Mouse (Mus musculus) urinary bladder, postnatal 36 days (tissue): ENCODE measurements at regions not wholly inside any gene's neighbourhood (a gene's known extent, or its start where the extent isn't known, plus 50 kb on each side); places are given as distances from the start of the nearest gene placed in this dataset.

Experiments
- DNase-seq, 2 experiments: peaks; one replicate each; pipeline ENCODE4 v3.0.0; 2022; ENCODE audit warnings: low spot score in 2 of 2, mixed read lengths in 1 of 2

DNA sequence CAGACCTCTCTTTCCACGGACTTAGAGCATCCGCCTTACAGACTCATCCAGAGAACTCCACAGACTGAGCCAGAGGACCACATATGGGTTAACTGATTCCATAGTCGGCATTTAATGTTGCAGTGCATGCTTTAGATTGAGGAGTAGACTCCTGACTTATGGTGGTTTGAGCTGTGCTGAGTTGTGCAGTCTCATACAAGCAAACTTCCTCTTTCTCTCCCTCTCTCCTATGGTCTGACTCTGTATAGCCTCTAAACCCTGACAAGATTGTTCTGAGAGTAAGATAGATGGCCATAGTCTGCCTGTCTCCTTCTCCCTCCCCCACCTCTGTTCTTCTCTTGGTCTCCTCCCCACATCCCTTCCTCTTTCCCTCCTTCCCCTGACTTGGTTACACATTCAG is 616.0 kb downstream of the Ryr2 start:
- DNase-seq = no peak

GRCm38 (mm10) chr13:11483142-11483541 is 623.6 kb downstream of the Ryr2 start:
- DNase-seq = no peak

DNA sequence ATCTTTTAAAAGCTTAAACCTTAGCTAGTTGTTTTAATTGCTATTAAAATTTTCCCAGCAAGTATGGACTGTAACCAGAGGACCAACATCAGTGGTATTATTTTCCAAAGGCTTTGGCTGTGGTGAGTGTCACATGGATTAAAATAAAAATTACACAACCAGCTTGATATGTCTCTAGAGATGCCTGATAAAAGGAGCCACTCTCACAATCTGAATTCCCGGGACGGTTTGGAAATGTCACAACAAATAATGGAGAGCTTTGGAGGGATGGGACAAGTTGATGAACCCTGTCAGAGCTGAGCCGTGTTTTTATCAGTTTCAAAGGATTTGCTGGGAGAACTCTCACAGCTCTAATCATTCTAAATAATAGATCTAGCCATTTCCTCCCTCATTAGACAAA is 624.0 kb downstream of the Ryr2 start:
- DNase-seq = no peak

- no peak for DNase-seq
These were observed 646.5 kb downstream of the Ryr2 start for GRCm38 (mm10) chr13:11460251-11460650.

DNA sequence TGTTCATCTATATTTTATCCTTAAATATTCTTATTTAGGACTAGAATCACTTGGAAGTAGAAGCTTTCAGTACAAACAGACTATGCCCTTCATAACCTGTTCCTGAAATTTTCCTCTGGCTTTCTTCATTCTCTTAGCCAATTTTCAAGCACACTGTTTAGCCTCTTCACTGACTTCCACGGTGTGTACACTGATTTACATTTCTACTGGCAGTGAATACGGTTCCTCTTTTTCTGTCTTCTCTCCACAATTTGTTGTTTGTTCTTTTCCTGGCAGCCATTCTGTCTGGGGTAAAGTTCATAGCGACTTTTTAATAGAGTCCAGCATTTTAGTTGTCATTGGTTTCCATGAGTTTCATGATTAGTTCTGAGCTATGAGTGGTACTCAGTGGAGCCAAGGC is 651.6 kb downstream of the Ryr2 start:
- DNase-seq = no peak

GRCm38 (mm10) chr13:11452448-11452847 is 654.3 kb downstream of the Ryr2 start:
- DNase-seq = no peak

GRCm38 (mm10) chr13:11432465-11433339 is 674.0 kb downstream of the Ryr2 start:
- peak in 1 of 2 experiments; percentile 5 for DNase-seq

DNA sequence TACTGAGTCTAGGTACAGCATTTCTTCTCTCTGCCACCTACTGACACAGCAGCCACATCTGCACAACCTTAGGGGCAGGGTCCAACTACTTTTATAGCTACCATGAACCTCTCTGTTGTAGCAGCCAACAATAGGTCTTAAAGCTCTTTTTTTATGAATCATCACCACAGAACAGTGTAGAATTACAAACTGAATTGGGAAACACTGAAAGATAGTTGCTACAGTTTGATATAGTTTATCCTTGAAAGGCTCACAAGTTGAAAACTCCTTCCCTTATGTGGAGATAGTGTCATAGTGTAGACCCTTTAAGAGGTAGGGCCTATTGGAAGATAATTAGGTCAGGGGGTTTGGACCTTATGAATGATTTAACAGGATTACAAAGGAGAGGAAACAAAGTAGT is 679.9 kb downstream of the Ryr2 start:
- no peak for DNase-seq

- no peak for DNase-seq
These were observed 714.7 kb downstream of the Ryr2 start for GRCm38 (mm10) chr13:11392027-11392426.

GRCm38 (mm10) chr13:11375452-11375851 is 731.3 kb downstream of the Ryr2 start:
- DNase-seq = no peak

DNA sequence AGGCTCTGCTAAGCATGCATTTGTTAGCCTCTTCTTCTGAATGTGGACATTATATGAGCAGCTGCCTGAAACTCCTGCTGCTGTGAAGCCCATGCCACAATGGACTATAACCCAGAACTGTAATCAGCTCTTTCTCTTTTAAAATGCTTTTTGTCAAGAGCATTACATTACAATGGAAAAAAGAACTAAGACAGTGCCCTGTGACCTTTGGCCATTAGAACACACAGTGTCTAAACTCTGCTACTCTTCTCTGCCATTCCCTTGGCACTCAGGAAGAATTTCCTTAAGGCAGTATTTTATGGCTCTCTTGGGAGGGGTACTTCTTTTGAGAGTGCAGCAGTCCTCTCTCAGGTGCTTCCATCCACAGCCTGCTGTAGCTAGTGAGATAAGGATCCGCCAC is 737.3 kb downstream of the Ryr2 start:
- DNase-seq = no peak

- no peak for DNase-seq
These were observed 743.9 kb downstream of the Ryr2 start for GRCm38 (mm10) chr13:11362872-11363271.

DNA sequence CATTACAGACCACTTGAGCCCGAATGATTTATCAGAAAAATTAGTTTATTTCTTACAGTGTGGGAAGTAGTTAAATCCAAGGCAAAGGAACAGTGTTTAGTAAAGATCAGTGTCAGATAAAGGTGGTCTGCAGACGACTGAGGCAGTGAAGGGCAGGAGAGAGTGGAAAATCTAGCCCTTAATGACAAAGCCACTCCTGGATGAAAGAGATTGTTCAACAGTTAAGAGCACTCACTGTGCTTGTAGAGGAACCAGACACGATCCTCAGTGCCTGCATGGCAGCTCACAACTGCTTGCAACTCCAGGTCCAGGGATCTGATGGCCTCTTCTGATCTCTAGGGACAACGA is 758.3 kb downstream of the Ryr2 start:
- DNase-seq = no peak

DNA sequence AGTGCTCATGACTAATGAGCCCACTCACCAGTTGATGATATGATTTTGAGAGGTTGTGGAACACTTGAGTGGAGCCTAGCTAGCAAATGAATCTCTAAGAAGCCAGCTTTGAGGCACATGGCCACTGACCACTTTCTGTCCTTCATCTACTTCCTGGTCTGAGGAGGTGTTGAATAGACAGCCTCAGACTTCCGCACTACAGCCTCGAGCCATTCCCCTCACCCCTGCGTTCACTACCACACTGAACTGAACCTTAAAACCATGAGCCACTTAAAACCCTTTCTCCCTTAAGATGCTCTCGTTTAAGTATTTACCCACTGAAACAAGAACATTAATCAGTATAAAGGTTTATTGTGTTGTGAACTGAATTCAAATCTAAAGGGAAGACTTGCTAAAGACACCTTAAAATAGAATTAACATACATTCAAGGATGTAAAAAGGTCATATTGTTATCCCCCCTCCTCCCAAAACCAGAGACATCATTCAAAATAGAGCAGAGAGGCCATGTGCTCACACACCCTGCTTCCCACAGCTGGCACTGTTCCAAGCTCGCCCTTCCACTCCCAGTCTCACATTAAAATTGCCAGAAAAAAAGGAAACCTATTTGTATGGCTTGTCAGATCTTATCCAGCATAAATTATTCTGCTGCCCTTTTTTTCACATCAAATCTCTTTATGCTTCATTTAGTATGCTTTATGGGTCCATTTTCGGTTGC is 758.8 kb downstream of the Ryr2 start:
- no peak for DNase-seq

GRCm38 (mm10) chr13:11344500-11344899 is 762.2 kb downstream of the Ryr2 start:
- DNase-seq = no peak

- DNase-seq = peak in 1 of 2 experiments; percentile 3
These were observed 768.5 kb downstream of the Ryr2 start for GRCm38 (mm10) chr13:11338297-11338616.

DNA sequence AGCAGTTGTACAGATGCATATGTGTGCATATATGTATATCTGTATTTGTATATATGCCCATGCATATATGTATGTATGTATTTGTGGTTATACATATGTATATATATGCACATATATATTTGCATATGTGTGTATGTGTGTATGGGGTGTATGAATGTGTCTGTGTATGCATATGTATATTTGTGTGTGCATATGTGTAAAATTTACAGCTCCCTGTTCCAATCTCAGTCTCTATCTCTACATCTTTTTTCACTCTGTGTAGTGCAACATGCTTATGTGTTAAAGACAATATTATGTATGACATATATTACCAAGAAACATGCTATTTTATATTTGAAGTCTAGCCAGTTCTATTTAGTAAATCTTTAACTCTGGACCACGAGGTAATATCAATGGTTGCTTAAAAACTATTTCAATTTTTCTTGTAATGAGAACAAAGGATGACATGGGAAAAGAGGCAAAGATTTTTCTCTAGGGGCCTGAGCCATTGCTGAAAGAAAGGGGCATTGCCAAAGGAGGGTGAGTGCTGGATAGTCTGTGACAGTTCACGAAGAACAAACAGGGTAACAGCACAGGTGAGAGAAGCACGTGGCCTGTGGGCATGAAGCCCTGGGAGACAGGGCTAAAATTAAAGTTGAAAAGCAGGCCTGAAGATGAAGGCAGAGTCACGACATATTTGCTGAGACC is 769.0 kb downstream of the Ryr2 start:
- no peak for DNase-seq

GRCm38 (mm10) chr13:11336958-11337357 is 769.8 kb downstream of the Ryr2 start:
- DNase-seq = no peak

GRCm38 (mm10) chr13:11331991-11332390 is 774.8 kb downstream of the Ryr2 start:
- DNase-seq = no peak

DNA sequence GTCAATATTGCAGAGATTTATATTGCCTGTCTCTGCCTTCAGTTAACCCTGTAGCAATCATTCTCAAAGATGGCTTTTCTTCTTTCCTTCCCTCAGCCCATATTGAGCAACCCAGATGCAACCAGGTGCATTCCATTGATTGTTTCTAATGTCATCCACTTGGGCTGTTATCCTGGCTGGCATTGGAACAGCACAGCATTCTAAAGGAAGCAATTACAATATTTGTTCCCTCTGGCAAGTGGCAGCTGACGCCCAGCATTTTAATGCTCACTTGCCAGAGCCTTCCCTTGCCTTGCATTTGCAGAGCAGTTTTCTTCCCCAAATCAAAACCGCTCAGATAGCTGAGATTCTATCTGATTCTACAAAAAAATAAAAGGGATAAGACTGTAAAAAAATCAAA is 798.0 kb downstream of the Ryr2 start:
- no peak for DNase-seq

DNA sequence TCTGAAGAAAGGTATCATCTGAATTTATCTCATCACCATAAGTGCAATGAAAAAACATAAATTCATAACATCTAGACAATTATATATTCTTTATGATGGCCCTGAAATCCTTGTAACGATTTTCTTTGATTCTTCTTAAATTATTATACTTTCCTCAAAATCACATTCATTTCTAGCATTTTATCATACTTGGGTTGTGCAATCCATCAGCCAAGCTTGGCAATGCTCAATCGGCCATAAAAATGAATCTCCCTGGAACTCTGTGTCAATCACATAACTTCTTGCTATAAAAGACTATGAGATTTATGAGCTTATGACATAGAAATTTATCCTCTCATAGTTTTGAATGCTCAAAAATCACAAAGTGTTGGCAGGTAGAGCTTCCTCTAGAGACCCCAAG is 811.3 kb downstream of the Ryr2 start:
- DNase-seq = no peak

GRCm38 (mm10) chr13:11294689-11295088 is 812.1 kb downstream of the Ryr2 start:
- no peak for DNase-seq

DNA sequence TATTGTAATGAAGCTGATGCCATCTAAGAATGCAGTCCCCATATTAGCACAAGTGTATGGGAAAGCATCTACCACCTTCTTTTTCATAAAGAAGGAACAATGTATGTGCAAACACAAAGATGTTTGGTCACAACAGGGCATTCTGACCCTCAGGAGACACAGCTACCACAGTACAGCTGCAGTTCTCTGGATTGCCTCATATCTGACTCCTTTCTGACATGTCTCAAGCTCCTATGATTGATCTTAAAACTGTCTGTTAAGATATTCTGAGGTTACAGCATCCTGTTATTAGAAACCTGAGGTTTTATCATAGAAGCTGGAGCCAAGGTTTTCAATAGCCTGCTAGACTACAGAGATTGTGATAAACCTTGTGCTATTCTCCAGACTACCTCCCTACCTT is 813.0 kb downstream of the Ryr2 start:
- no peak for DNase-seq
